Mouse (Mus musculus) lung, embryonic 14.5 days (tissue): ENCODE results near the gene Dhx9. TPM values are rescaled to one million over a fixed set of nuclear protein-coding genes. Genes with fewer than 3 reads are reported as not detected.
"Not testable (repeated sequence)": the region's sequence is repeated elsewhere in the genome, so short reads cannot be mapped to it uniquely, and the experiment has no call there.

ENCODE experiments used
- ATAC-seq: fragments of 200-750 bp; cut with Nextera tagmentation; 2 replicates; pipeline ENCODE4 v1.8.0; 2017; ENCODE audit warnings: mild to moderate bottlenecking, moderate TSS enrichment, moderate library complexity; ENCODE audit not compliant: insufficient read depth
- DNase-seq: peaks from one replicate; pipeline ENCODE4 v3.0.0-alpha.2; 2015
- H3K27ac ChIP-seq: fragments of 300-500 bp; sonication (generic); 2 replicates; pipeline ENCODE4 v1.5.1; 2014; ENCODE audit warnings: low read depth, mild to moderate bottlenecking, moderate library complexity
- H3K27me3 ChIP-seq: fragments of 300-500 bp; sonication (generic); 2 replicates; pipeline ENCODE4 v1.6.1; 2014; ENCODE audit warnings: low read length, control low read depth; ENCODE audit not compliant: insufficient read depth
- H3K36me3 ChIP-seq: fragments of 300-500 bp; sonication (generic); 2 replicates; pipeline ENCODE4 v1.6.1; 2014; ENCODE audit warnings: control low read depth; ENCODE audit not compliant: insufficient read depth
- H3K4me1 ChIP-seq: fragments of 300-500 bp; sonication (generic); 2 replicates; pipeline ENCODE4 v1.6.1; 2014; ENCODE audit warnings: antibody characterized with exemption, control low read depth; ENCODE audit not compliant: insufficient read depth
- H3K4me2 ChIP-seq: fragments of 300-500 bp; sonication (generic); 2 replicates; pipeline ENCODE4 v1.6.1; 2014; ENCODE audit warnings: mild to moderate bottlenecking
- H3K4me3 ChIP-seq: fragments of 300-500 bp; sonication (generic); 2 replicates; pipeline ENCODE4 v1.5.1; 2014; ENCODE audit warnings: low read depth, low read length
- H3K9ac ChIP-seq: fragments of 300-500 bp; sonication (generic); 2 replicates; pipeline ENCODE4 v1.6.1; 2014
- H3K9me3 ChIP-seq: fragments of 300-500 bp; sonication (generic); 2 replicates; pipeline ENCODE4 v1.6.1; 2016; ENCODE audit warnings: low read depth, low read length, control low read depth
- CTCF ChIP-seq: IDR thresholded peaks from 2 replicates; pipeline ENCODE4 v1.5.1; 2016; ENCODE audit warnings: antibody characterized with exemption, low read depth
- WGBS: fragments of 180-500 bp; shearing (Covaris S2); extraction: QIAGEN DNeasy Blood & Tissue Kit; methylation state at CpG from one replicate; pipeline ENCODE4 v1.1.7; 2014; 5-methylcytosine and 5-hydroxymethylcytosine counted together
- polyA plus RNA-seq: library from polyadenylated mRNA; unstranded; fragments of >200 nt; fragmentation: Nextera tagmentation; extraction: Ambion mirVana; gene quantifications from 2 replicates; pipeline ENCODE4 v1.2.1, GENCODE M21; 2014

The Dhx9 gene
- polyA plus RNA-seq, 1 experiment from 2014 or later = 30.8 TPM

- no peak overlapping the region for H3K9ac ChIP-seq
- 49% methylated on average over 2 of the region's 2 CpGs for WGBS
- H3K27me3 ChIP-seq = no peaks in the 10 kb centered on the region
- H3K9me3 ChIP-seq = no peaks in the 10 kb centered on the region
- ATAC-seq = no peak
- H3K4me1 ChIP-seq = no peaks in the 10 kb centered on the region
- peak; percentile 44; the same call in 1 of the 2 replicates for TF ChIP-seq CTCF
- H3K4me3 ChIP-seq = no peak overlapping the region
- H3K4me2 ChIP-seq = no peak overlapping the region
- peak; percentile 21 for DNase-seq
- no peaks in the 10 kb centered on the region for H3K36me3 ChIP-seq
- no peak overlapping the region for H3K27ac ChIP-seq
These were observed 23.0 kb upstream of the Dhx9 start for GRCm38 (mm10) chr1:153510330-153511009.

GRCm38 (mm10) chr1:153509569-153509968 lies 22.1 kb upstream of the Dhx9 start:
- 59% methylated on average over 8 of the region's 8 CpGs for WGBS
- not testable (repeated sequence) for H3K9me3 ChIP-seq, ATAC-seq, H3K4me1 ChIP-seq, H3K4me2 ChIP-seq, H3K9ac ChIP-seq, H3K27ac ChIP-seq, H3K27me3 ChIP-seq, DNase-seq, H3K4me3 ChIP-seq, H3K36me3 ChIP-seq

DNA sequence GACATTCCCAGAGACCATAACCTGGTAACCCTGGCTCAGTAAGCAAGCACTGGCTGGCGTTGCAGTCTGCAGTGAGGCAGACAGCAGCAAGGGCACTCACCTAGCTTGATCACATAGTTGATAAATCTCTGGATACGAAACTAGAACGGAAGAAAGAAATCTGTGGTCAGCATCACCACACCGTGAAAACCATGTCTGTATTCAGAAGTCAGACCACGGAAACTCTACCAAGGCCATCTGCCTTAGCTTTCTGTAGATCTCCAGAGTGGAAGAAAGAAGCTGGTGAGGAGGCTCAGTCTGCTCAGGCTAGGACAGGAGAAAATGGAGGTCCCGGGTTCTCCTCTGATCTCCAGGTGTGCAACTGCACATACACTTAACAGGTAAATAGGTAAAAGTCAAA lies 21.6 kb upstream of the Dhx9 start:
- H3K27me3 ChIP-seq = no peaks in the 10 kb centered on the region
- no peak overlapping the region for H3K4me3 ChIP-seq
- ATAC-seq (no peak), DNase-seq (no peak)
- TF ChIP-seq CTCF = no peak
- H3K9me3 ChIP-seq = no peaks in the 10 kb centered on the region
- WGBS = 81% methylated on average over 6 of the region's 6 CpGs
- H3K27ac ChIP-seq = no peak overlapping the region
- H3K9ac ChIP-seq = no peak overlapping the region
- no peaks in the 10 kb centered on the region for H3K36me3 ChIP-seq
- H3K4me2 ChIP-seq = no peak overlapping the region
- no peaks in the 10 kb centered on the region for H3K4me1 ChIP-seq

DNA sequence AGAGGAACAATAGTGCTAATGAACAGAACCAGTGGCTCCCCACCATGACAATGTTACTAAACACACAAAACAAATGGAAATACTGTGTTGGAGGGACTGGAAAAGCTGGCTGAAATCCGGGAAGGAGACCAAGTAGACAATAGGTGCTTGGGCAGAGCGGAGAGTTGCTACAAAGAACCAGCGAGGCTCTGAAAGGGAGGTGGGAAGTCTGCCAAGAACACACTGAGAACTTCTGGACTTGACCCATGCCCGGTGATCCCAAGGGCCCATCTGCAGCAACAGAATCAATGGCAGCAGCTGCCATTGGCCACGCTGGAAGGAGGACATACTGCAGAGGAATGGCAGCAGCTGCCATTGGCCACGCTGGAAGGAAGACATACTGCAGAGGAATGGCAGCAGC lies 18.8 kb upstream of the Dhx9 start:
- Histone ChIP-seq H3K27ac (no peak overlapping the region), H3K4me1 (no peaks in the 10 kb centered on the region), H3K27me3 (no peaks in the 10 kb centered on the region), H3K36me3 (no peaks in the 10 kb centered on the region), H3K4me2 (no peak overlapping the region), H3K9ac (no peak overlapping the region), H3K4me3 (no peak overlapping the region), H3K9me3 (no peaks in the 10 kb centered on the region)
- TF ChIP-seq CTCF = no peak
- WGBS = 72% methylated on average over 5 of the region's 6 CpGs
- ATAC-seq (no peak), DNase-seq (no peak)

DNA sequence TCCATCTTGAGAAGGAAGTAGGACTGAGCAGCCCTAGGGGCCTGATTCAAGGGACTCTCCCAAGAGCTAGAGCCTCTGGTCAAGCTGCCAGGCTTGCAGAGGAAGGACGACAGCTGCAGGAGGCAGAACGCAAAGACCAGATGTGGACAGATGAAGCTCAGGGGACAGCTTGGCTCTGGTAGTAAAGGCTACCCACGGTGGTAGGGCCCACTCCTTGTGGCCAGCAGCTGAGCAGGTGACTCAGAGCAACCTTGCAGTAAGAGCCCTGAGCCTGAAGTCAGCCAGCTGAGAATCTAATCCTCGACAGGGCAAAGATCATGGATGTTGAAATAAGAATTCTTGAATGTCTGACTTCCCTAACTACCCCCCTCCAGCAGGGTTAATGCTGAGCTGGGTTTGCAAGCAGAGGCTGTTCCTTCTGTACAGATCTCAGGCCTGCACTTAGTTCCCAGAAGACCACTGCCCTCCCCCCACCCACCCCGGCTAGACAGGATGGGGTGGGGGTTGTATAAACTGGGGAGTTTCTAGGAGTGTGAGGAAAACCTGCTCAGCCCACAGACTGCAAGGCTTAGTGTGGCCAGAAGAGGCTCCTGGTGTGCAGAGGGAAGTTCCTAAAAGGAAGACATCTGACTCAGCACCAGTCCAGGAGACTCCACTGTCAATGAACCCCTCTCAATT lies 14.3 kb upstream of the Dhx9 start:
- peak; percentile 24 for DNase-seq
- WGBS = 38% methylated on average over 5 of the region's 5 CpGs
- TF ChIP-seq CTCF = no peak
- ATAC-seq = peak; percentile 35; the same call in 1 of the 2 replicates
- H3K9ac ChIP-seq = no peak overlapping the region; the same call in 1 of the 2 replicates
- H3K4me1 ChIP-seq = no peaks in the 10 kb centered on the region
- no peaks in the 10 kb centered on the region for H3K9me3 ChIP-seq
- H3K4me2 ChIP-seq = no peak overlapping the region
- no peak overlapping the region for H3K4me3 ChIP-seq
- no peaks in the 10 kb centered on the region for H3K36me3 ChIP-seq
- H3K27ac ChIP-seq = no peak overlapping the region
- no peaks in the 10 kb centered on the region for H3K27me3 ChIP-seq

DNA sequence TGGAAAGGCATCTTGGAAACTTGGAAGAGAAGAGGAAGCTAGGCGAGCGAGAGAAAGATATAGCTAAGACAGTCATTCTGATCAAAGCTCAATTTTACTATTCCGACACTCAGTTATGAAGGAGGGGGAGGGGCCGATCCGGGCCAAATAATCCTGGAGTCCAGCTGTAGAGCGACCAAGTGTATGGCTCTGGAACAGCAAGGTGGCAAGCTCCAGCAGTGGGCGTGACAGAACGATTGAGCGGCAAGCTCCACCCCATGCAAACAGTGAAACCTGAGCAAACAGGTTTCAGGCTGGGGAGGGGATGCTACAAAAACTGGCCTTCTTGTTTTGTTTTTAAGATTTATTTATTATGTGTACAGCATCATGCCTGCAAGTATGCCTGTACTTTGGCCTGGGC lies 12.6 kb upstream of the Dhx9 start:
- ATAC-seq (no peak), DNase-seq (no peak)
- WGBS = 73% methylated on average over 9 of the region's 9 CpGs
- Histone ChIP-seq H3K27ac (no peak overlapping the region), H3K27me3 (no peaks in the 10 kb centered on the region), H3K4me1 (no peaks in the 10 kb centered on the region), H3K4me3 (no peak overlapping the region), H3K9me3 (no peaks in the 10 kb centered on the region), H3K36me3 (no peaks in the 10 kb centered on the region), H3K4me2 (no peak overlapping the region), H3K9ac (no peak overlapping the region)
- TF ChIP-seq CTCF = no peak

DNA sequence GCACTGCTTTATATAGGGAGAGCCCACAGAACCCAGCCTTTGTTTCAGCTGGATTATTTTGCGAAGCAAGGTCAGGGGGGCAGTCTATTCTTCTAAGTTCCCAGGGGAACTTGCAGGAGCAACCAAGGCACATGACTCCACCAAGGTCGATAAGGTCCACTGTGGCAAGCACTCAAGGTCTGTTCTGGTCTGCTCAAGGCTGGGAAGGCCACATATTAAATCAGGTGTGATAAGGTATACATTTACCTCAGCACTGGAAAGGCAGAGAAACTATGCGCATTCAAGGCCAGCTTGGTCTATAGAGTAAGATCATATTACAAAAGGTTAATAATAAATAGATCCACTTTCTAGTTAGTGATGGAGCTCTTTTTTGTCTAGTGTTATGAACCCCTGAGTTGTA lies 8.6 kb upstream of the Dhx9 start:
- ATAC-seq = no peak
- TF ChIP-seq CTCF = no peak

More for the DNA sequence above, 8.6 kb upstream of the Dhx9 start:
- WGBS = 69% methylated on average over 3 of the region's 3 CpGs
- Histone ChIP-seq H3K4me2 (no peak overlapping the region), H3K9ac (no peak overlapping the region), H3K27me3 (no peaks in the 10 kb centered on the region), H3K27ac (no peak overlapping the region), H3K4me3 (no peak overlapping the region), H3K9me3 (no peaks in the 10 kb centered on the region), H3K4me1 (no peaks in the 10 kb centered on the region), H3K36me3 (no peaks in the 10 kb centered on the region)
- DNase-seq = no peak
